Mouse (Mus musculus) megakaryocyte-erythroid progenitor cell, adult 5-6 weeks (primary cell): ENCODE data around the gene Aldh9a1. TPM values are rescaled to one million over a fixed set of nuclear protein-coding genes. Genes with fewer than 3 reads are reported as not detected.

Source experiments
- ATAC-seq: replicated peaks from 2 replicates; pipeline ENCODE4 v1.8.0; 2016; ENCODE audit warnings: mild to moderate bottlenecking, inconsistent platforms; ENCODE audit not compliant: severe bottlenecking, poor library complexity, low FRiP score, low TSS enrichment
- total RNA-seq, 2 experiments: library from RNA; stranded (forward) in 1 of 2; stranded (reverse) in 1 of 2; fragments of 200-1000, 215-1000 nt in 1 of 2; fragments of >200 nt in 1 of 2; fragmentation: Nextera tagmentation in 1 of 2; gene quantifications; 2 replicates each; pipeline ENCODE4 v1.2.3; 2014 to 2017

Aldh9a1 gene
- total RNA-seq, 2 experiments from 2014 or later = 42.8 to 49.4 TPM

DNA sequence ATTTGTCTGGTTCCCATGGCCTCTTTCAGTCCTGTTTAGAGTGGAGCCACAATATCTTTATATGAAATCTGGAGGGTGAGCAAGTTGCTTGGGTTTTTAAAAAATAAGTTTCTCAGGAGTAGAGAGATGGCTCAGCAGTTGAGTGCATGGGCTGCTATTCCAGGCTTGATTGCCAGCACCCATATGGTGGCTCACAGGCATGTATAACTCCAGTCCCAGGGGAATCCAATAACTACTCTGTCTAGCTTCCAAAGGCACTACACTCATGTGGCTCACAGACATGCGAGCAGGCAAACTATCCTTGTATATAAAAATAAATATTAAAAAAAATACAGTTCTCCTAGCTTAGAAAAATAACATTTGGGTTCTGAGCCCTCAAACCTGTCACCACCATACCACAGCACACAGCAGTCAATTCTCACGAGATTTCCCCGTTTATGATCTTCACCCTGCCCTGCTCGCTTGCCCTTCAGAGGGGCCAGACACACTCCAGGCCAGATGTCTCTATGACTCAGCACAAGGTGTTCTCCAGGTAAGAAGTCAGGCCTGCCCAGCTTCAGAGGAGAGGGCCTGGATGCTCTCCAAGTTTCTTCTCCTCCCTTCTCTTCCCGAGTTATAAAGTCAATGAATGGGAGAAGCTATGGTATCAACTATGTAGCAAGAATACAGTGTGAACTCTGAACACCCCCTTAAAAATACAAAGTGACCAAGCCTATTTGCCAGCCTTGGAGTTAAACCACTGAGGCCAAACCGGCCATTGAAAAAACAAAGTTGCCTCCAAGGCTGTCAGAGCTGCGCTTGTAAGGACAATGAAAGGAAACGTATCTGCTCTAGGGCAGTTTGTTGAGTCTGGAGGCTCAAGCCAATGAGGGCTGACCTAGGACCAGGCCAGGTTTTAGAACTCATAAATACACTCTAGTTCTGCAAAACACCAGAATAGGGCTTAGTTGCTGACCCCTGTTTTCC, 31.5 kb downstream of the Aldh9a1 start:
- no peak for ATAC-seq

DNA sequence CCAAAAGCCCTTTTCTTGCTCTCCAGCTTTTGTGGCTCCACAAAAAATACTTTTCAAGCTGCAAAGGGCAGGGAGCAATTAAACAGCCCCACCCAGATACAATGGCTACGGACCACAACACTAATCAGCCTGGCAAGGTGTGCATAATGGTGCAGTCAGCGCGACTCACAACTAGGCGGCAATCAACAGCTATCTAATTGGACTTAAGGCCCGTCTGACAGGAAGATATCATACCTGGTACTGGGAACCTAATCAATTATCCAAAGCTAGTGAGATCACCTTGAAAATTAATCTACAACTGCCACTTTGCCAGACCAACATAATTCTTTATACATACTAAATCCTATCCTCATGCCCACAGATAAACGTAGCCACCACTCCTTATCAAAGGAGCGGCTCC, 32.5 kb downstream of the Aldh9a1 start:
- 0 out of 2 replicates have a peak, but pooled peaks have one; percentile 20 for ATAC-seq

DNA sequence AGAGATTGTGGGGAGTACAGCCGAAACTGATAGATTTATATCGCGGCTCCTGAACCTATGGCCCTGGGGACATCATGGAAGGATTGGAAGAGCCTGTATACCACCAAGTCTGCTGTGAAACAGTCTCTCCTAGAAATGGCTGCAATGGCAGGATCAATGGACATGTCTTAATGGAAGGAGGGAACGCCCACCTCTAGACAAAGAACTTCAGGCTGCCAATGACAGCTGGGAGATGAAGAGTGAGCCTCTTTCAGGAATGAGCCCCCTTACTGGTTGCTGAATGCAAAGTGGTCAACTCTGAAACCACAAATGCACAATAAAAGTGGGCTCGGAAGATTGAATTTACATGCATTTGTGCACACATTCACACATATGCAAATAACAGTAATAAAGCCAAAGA, 33.0 kb downstream of the Aldh9a1 start:
- ATAC-seq = no peak

DNA sequence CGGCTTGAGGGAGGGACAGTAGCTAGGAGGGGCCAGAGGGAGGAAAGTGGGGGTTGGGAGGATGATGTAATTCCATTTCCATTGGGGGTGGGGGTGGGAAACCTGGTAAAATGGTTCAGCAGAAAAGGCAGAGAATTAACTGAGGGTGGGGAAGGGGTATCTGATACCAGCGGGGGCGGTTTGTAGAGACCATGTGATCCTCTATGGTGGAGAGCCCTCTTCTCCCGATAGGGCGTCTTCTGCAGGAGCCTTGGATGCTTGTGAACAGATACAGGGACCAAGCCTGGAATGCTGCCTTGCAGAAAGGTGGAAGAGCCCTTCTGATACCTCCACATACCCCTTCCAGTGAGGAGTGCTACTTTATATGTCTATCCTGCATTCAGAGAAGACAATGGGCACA, 33.4 kb downstream of the Aldh9a1 start:
- no peak for ATAC-seq

DNA sequence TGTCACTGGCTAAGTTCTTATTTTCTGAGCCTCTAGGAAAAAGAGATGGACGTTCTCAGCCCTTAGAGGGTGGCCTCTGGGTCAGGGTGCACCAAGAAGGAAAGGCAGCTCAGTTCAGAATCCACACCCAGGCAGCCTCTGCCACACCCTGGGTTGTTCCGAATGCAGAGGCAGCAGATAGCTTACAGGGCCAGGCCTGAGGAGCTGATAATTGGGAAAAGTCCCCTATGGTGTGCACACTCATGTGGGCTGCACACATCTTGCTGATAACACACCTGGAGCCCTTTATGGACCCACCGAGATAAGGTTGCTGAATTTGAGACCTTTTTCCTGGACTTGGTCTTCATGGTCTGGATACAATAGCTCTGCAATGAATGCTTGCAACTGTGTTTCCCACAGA, 34.4 kb downstream of the Aldh9a1 start:
- peak; percentile 94 for ATAC-seq

DNA sequence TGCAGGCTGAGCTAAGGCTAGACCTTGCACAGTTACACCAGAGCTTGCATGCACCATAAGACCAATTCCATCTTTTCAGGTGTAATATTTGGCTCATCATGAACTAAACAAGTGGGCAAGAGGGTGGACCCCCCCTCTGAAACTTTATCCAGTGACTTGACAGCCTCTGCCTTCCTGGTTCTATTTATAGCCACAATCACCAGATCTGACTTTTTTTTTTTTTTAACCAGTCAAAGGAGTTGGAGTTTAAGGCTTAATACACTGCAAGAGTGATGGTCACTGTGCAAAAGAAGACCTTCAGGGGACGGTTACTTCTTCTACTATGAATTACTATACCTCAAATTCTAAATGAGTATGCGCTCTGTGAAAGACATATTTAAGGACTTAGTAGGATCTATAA, 35.4 kb downstream of the Aldh9a1 start:
- ATAC-seq = no peak

DNA sequence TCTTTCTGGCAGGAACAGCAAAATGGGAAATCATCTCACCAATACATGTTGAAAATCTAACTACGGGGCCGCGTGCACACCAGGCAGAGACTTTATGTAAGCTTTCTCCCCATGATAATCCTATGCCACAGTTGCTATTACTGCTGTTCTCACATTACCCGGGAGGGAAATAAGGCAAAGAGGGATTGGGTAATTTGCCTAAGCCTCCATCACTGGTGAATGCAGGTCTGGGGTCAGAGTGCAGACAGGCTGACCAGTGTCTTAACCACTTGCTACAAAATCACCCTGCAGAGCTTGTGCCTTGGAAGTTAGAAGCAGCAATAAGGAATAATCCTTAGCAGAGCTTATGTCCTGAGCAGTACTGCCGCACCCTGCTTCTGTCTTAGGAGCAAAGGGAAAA, 35.8 kb downstream of the Aldh9a1 start:
- no peak for ATAC-seq

DNA sequence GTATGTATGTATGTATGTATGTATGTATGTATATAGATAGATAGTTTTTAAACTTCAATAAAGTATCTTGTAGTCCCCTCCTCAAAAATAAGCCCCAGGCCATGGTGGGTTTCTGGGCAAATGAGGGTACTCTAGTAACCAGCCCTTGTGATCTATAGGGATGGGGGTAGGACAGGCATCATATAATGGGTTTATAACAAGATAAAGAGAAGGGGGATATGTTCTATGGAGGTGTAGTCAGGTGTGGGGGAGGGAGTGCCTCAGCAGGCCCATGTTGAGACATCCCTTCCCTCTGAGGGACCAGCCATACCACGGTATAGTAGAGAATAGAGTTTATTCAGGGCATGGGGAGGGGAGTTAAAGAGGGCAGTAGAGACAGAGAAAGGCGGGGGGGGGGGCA, 36.7 kb downstream of the Aldh9a1 start:
- no peak for ATAC-seq

DNA sequence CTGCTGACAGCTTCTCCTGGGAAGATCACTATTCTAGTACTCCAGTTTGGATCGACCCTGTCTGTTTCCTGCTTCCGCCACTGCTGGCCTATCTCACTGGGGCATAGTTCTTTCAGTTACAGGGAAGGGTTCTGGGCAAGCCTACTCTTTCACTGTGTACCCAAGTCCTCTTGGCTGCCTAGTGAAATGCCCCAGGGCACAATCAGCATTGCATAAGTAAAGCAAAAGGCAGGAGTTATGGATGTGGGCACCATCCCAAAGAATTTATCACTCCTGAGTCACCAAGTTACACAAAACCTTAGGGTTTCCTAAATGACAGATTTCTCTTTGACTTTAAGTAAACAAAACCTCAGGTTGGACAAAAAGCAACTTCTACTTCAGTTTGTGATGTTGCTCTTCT, 37.5 kb downstream of the Aldh9a1 start:
- no peak for ATAC-seq

DNA sequence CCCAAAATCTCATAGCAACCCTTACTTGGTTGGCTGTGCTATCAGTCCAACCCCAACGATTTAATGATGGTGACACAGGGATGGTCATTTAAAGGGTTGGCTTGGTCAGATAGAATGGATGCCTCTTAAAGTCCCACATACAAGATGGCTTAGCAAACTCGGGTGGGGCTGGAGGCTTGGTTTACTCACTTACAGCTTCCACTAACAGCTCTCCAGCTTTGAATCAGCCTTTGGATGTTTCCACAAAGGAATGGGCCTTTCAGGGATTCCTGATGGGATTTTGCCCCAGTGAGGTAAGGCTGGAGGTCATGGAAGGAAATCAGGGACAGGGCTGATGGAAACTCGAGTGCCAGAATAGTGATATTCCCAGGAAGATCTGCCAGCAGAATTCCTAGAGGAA, 38.0 kb downstream of the Aldh9a1 start:
- no peak for ATAC-seq

DNA sequence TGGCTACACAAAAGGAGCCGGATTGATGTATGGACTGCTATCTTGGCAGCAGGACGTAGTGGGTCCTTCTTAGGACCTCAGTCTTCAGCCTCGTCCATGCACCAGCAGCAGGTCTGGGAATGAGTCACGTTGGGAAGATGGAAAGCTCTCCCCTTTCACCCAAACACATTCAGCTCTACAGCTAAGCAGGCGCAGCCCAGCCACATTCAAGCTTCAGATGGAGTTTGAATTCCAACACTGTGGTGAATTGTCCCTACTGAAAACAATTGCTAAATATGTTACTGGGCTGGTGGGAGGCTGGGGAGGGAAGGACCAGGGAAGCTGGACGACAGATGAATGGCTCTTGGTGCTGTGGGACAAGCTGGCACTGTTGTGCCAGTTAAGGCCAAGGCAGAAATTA, 38.8 kb downstream of the Aldh9a1 start:
- no peak for ATAC-seq

DNA sequence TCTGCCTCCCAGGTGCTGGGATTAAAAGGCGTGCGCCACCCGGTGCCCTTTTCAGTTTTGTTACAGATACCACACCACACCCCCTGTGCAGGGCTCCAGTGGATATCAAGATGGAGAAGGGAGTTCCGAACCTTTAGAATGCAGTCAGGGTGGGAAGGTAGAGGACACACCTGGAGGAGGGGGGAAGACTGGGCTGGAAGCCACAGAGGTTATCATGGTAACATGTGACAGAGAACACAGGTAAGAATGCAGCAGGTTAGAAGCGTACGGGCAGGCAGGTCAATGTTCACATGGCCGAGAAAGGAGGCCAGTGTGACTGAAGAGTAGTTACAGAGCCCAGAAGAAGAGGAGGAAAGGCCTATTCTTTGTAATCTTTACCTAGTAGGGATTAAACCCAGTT, 39.8 kb downstream of the Aldh9a1 start:
- ATAC-seq = no peak

DNA sequence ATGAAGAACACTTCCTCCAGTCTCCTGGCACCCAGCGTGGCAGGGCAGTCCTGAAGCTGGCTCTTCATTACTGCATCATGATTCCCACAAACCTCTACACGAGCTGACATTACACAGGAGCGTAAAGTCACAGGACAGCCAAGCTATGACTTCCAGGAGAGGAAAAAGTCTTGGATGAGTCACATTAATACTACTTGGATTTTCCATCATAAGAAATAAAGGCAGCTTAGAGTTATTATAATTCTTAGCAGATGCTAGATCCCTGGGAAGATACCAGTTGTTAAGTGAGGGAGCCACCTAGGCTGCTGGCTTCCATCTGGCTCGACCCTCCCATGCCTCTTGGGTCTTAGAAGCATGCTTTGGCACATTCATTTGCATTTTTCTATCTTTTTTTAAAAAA, 40.6 kb downstream of the Aldh9a1 start:
- ATAC-seq = no peak

DNA sequence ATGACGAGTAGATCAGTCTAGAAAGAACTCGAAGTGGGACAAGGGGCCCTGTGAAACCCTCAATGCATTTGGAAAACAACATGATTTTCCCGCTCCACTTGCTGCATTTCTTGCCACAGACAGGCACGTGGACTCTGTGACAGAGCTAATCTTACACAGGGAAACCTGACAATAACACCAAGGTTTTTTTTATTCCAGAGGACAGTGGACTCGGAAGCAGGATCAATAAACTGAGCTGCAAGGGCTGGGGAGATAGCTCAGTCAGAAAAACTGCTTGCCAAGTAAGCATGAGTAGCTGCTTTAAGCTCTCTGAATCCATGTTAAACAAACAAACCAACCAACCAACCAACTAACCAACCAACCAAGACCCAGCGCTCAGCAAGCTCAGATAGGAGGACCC, 41.5 kb downstream of the Aldh9a1 start:
- ATAC-seq = no peak

DNA sequence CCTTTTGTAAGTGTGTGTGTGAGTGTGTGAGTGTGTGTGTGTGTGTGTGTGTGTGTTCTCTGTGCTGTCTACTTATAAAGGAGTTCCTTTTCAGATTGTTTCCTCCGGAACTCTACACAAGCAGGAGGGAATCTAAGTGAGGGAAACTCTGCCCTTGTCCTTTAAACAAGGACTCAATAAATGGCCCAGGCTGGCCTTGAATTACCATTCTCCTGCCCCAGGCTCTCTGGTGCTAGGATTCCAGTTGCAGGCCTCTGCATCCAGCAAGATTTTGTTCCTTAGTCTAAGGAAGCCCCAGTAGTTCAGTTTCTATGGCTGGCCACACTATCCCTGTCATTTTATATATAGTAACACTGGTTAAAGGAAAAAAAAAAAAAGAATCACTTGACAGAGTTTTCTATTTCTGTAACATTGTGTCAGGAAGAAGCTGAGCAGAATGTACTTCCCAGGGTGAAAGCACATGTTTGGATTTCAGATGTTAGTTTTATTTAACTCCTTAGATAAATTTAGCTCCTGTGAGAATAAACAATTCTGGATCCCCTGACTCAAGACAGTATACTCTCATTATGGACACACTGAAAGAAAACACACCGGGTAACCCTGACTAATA, 42.3 kb downstream of the Aldh9a1 start:
- no peak for ATAC-seq

DNA sequence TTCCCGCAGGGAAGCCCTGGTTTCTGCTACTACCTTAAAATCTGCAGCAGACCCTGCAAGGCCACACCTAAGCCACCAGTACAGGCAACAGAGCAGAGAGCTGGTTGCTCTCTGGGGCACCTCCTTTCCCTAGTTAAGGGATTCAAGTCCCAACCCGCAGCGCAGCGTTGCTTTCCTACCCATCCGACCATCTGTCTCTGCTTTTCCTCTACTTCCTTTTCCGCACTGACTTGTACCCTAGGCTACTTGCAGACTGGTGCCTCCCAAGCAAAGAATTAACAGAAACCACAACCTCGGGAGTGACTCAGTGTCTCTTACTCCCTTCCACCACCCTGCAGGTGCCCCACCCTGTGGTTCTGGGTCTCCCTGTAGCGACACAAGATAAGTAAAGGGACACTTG, 42.9 kb downstream of the Aldh9a1 start:
- ATAC-seq = peak; percentile 57

DNA sequence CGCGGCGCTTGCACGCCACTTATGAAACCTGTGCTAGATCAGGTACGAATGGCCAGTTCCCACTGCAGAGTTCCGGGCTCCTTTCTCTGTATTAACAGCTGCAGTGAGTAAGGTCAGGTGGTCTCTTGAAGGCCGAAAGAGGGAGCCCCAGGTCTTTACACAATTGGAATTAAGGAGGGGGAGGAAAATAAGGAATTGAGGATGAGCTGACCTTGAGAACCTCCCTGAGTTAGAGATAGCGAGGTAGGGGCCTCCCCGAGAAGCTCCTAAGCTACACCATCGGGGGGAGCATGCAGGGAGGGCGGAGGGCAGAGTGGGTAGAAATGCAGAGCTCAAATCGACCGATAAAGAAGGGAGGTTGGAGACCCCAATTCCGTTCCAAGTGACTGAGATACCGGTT, 43.5 kb downstream of the Aldh9a1 start:
- peak; percentile 63 for ATAC-seq

DNA sequence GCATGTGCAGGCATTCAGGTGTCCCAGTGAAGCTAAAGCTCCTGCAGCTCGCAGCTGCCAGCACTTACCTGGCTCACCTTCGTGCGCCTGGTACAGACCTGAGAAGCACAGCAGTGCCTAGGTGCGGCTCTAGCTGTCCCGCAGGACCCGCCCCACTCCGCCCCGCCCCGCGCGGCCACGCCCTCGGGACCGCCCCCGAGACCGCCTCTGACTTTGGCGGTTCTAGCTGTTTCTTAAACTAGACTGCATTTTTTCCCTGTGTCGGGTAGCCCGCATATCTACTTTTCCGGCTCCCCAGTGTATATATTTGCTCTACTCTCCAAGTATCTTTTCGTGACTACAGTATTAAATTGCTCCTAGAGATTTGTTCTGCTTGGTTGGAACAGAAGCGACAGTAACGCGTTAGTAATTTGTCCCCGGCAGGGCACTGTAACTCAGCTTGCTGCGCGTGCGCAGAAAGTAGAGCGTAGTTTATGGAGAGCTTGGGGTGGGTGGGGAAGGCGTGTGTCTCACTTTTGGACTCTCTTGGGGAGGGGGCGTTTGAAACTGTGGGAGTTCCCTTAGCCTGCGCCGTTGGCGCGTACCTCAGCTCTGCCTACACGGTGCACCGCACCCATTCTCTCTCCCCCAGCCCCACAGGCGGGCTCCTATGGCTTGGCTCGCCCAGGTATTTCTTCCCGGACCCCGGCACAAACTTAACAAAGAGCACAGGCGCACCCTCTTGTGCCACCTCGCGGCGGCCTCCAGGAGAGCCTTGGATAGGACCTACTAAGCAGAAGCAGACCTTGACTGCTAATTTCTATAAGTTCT, 44.1 kb downstream of the Aldh9a1 start, which contains the start of gene Mgst3:
Mgst3 (minus strand) TSS at position 159 of the 810 bp plus-strand sequence.
- peak; percentile 86 for ATAC-seq

DNA sequence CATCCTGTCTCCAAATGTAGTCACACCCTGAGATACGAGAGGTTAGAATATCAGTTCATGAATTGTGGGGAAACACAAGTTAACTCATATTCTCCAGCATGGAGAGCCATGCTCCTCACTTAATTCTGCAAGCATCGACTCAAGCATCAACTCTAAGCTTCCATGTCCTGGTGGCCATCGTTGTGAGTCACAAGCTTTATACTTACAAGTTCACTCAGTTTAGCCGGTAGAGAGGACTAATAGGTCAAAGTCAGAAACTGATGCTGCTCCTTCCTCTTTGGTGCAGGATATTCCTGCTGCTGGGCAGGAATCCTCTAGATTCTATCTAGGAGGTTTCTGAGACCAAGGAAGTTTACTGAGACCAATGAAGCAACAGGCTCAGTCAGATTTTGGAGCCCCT, 55.4 kb downstream of the Aldh9a1 start:
- no peak for ATAC-seq

DNA sequence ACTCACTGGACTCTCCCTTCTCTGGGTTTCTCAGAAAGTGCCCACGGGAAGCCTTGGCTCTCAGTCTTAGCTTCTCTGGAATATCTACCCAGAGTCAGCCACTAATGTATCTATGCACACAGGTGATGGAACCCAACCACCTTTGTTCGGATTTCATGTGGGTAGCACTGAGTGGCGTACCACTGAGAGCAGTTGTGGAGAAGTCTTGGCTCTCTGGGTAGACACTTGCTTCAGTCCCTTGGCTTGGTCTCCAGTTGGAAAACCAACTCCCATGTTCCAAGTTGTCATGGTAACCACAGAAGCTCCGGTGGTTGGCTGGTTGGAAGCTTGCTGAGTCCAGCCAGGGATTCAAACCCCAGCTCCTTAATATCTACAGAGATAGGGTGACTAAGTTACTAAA, 59.8 kb downstream of the Aldh9a1 start:
- ATAC-seq = no peak
